Mouse (Mus musculus) cortical plate, adult 2 months (tissue): ENCODE measurements around the gene Cks1b. TPM values are rescaled to one million over a fixed set of nuclear protein-coding genes. Genes with fewer than 3 reads are reported as not detected.

Experiments
- H3K27ac ChIP-seq: fragments of 200-500 bp; 2 replicates; pipeline ENCODE4 v1.5.1; 2012; ENCODE audit warnings: low read length, control low read depth, inconsistent platforms; ENCODE audit not compliant: insufficient read depth
- H3K4me1 ChIP-seq: fragments of 200-500 bp; 2 replicates; pipeline ENCODE4 v1.6.1; 2011; ENCODE audit warnings: low read length; ENCODE audit not compliant: control insufficient read depth, insufficient read depth
- H3K4me3 ChIP-seq: fragments of 200-500 bp; 2 replicates; pipeline ENCODE4 v1.5.1; 2011; ENCODE audit warnings: mild to moderate bottlenecking, low read length, control low read depth; ENCODE audit not compliant: insufficient read depth
- CTCF ChIP-seq: fragments of 200-500 bp; IDR thresholded peaks from 2 replicates; pipeline ENCODE4 v1.5.1; 2011; ENCODE audit warnings: mild to moderate bottlenecking, control low read depth, low read length; ENCODE audit not compliant: insufficient read depth; ENCODE audit errors: extremely low read depth
- POLR2A ChIP-seq: fragments of 200-500 bp; IDR thresholded peaks from 2 replicates; pipeline ENCODE4 v1.6.1; 2011; ENCODE audit warnings: mild to moderate bottlenecking, low read length, control low read depth; ENCODE audit not compliant: insufficient read depth; ENCODE audit errors: extremely low read depth
- polyA plus RNA-seq: library from polyadenylated mRNA; depleted of rRNA; stranded (reverse); fragments of >200 nt; gene quantifications from 2 replicates; pipeline ENCODE4 v1.2.3, GENCODE M21; 2012

The Cks1b gene
- polyA plus RNA-seq, 1 experiment = 5.4 TPM

- no peak overlapping the region for H3K4me3 ChIP-seq
- no peak overlapping the region for H3K27ac ChIP-seq
- TF ChIP-seq CTCF (no peak), POLR2A (no peak)
- peaks cover 2% of the 10 kb centered on the region; the same call in 1 of the 2 replicates for H3K4me1 ChIP-seq
Measured at GRCm38 (mm10) chr3:89425876-89426275, 7.7 kb upstream of the Cks1b start.

- TF ChIP-seq POLR2A = no peak
- no peak for TF ChIP-seq CTCF
- Histone ChIP-seq H3K4me3 (no peak overlapping the region), H3K27ac (no peak overlapping the region), H3K4me1 (peaks cover 3% of the 10 kb centered on the region; the same call in 1 of the 2 replicates)
Measured at GRCm38 (mm10) chr3:89425141-89425525, 7.0 kb upstream of the Cks1b start.

GRCm38 (mm10) chr3:89424416-89425140 lies 6.4 kb upstream of the Cks1b start:
- H3K4me3 ChIP-seq = no peak overlapping the region
- no peak overlapping the region for H3K27ac ChIP-seq
- TF ChIP-seq CTCF (no peak), POLR2A (no peak)
- peaks cover 3% of the 10 kb centered on the region; the same call in 1 of the 2 replicates for H3K4me1 ChIP-seq

GRCm38 (mm10) chr3:89422556-89423205 lies 4.5 kb upstream of the Cks1b start:
- TF ChIP-seq CTCF = no peak
- TF ChIP-seq POLR2A = no peak
- H3K4me1 ChIP-seq = peaks cover 3% of the 10 kb centered on the region; the same call in 1 of the 2 replicates
- no peak overlapping the region; the same call in 1 of the 2 replicates for H3K4me3 ChIP-seq
- H3K27ac ChIP-seq = no peak overlapping the region

GRCm38 (mm10) chr3:89421810-89422473 lies 3.8 kb upstream of the Cks1b start:
- TF ChIP-seq CTCF = no peak
- no peak for TF ChIP-seq POLR2A
- H3K4me1 ChIP-seq = peaks cover 3% of the 10 kb centered on the region; the same call in 1 of the 2 replicates
- H3K4me3 ChIP-seq = peak overlapping the region; percentile 22
- H3K27ac ChIP-seq = 0 out of 2 replicates have a peak overlapping the region, but pooled peaks have one; percentile 14

- Histone ChIP-seq H3K4me3 (peak overlapping the region; percentile 22; the same call in 1 of the 2 replicates), H3K27ac (0 out of 2 replicates have a peak overlapping the region, but pooled peaks have one; percentile 14), H3K4me1 (peaks cover 3% of the 10 kb centered on the region; the same call in 1 of the 2 replicates)
- TF ChIP-seq POLR2A (peak; percentile 98), CTCF (no peak)
Measured at GRCm38 (mm10) chr3:89421002-89421774, 3.0 kb upstream of the Cks1b start.

GRCm38 (mm10) chr3:89420421-89420820 lies 2.2 kb upstream of the Cks1b start:
- no peak overlapping the region for H3K27ac ChIP-seq
- TF ChIP-seq CTCF (no peak), POLR2A (no peak)
- H3K4me1 ChIP-seq = peaks cover 3% of the 10 kb centered on the region; the same call in 1 of the 2 replicates
- no peak overlapping the region; the same call in 1 of the 2 replicates for H3K4me3 ChIP-seq

- peaks cover 3% of the 10 kb centered on the region; the same call in 1 of the 2 replicates for H3K4me1 ChIP-seq
- peak overlapping the region; percentile 73; the same call in 1 of the 2 replicates for H3K4me3 ChIP-seq
- TF ChIP-seq POLR2A (no peak), CTCF (no peak)
- H3K27ac ChIP-seq = no peak overlapping the region
Measured at GRCm38 (mm10) chr3:89419981-89420380, 1.8 kb upstream of the Cks1b start.
